Mouse (Mus musculus): ENCODE results near the gene Enah.

- TF ChIP-seq CTCF (IDR thresholded peaks at IDR 0.05; ENCODE audit: low read depth) = no peak
- TF ChIP-seq EP300 (IDR thresholded peaks at IDR 0.05; ENCODE audit: low read depth) = no peak
Observed at GRCm38 (mm10) chr1:181965277-181965676, 54.5 kb downstream of the Enah start.

Data from heart, postnatal 0 days (tissue).